Mouse (Mus musculus) hindbrain, embryonic 11.5 days (tissue): ENCODE measurements around the gene Usp48. TPM values are rescaled to one million over a fixed set of nuclear protein-coding genes. Genes with fewer than 3 reads are reported as not detected.

Experiments used
- ATAC-seq: fragments of 200-750 bp; cut with Nextera tagmentation; 2 replicates; pipeline ENCODE4 v1.8.0; 2017; ENCODE audit warnings: mild to moderate bottlenecking, moderate TSS enrichment, moderate library complexity; ENCODE audit not compliant: low FRiP score
- DNase-seq: peaks from one replicate; pipeline ENCODE4 v3.0.0-alpha.2; 2015; ENCODE audit warnings: low spot score
- H3K27ac ChIP-seq: fragments of 300-500 bp; sonication (generic); 2 replicates; pipeline ENCODE4 v1.5.1; 2014; ENCODE audit warnings: mild to moderate bottlenecking, low read depth, low read length
- H3K27me3 ChIP-seq: fragments of 300-500 bp; sonication (generic); 2 replicates; pipeline ENCODE4 v1.6.1; 2014; ENCODE audit warnings: mild to moderate bottlenecking, low read length, moderate library complexity, mixed read lengths; ENCODE audit not compliant: control insufficient read depth, insufficient read depth
- H3K36me3 ChIP-seq: fragments of 300-500 bp; sonication (generic); 2 replicates; pipeline ENCODE4 v1.6.1; 2014; ENCODE audit warnings: mild to moderate bottlenecking, low read length, moderate library complexity, mixed read lengths; ENCODE audit not compliant: control insufficient read depth, insufficient read depth
- H3K4me1 ChIP-seq: fragments of 300-500 bp; sonication (generic); replicated peaks from 2 replicates; pipeline ENCODE4 v1.6.1; 2014; ENCODE audit warnings: low read length, mixed read lengths; ENCODE audit not compliant: control insufficient read depth, insufficient read depth
- H3K4me2 ChIP-seq: fragments of 300-500 bp; sonication (generic); replicated peaks from 2 replicates; pipeline ENCODE4 v1.6.1; 2014; ENCODE audit warnings: mild to moderate bottlenecking, low read depth, low read length
- H3K4me3 ChIP-seq: fragments of 300-500 bp; sonication (generic); 2 replicates; pipeline ENCODE4 v1.5.1; 2014; ENCODE audit warnings: low read depth, low read length
- H3K9ac ChIP-seq: fragments of 300-500 bp; sonication (generic); 2 replicates; pipeline ENCODE4 v1.6.1; 2014; ENCODE audit warnings: low read depth, low read length
- H3K9me3 ChIP-seq: fragments of 300-500 bp; sonication (generic); 2 replicates; pipeline ENCODE4 v1.6.1; 2016; ENCODE audit warnings: low read length; ENCODE audit not compliant: control insufficient read depth
- WGBS: fragments of 180-500 bp; shearing (Covaris S2); extraction: QIAGEN DNeasy Blood & Tissue Kit; methylation state at CpG from one replicate; pipeline ENCODE4 v1.1.7; 2014; 5-methylcytosine and 5-hydroxymethylcytosine counted together
- polyA plus RNA-seq: library from polyadenylated mRNA; unstranded; fragments of >200 nt; fragmentation: Nextera tagmentation; extraction: Ambion mirVana; gene quantifications from 2 replicates; pipeline ENCODE4 v1.2.1, GENCODE M21; 2014

The Usp48 gene
- polyA plus RNA-seq, 1 experiment from 2014 or later = 84.8 TPM

GRCm38 (mm10) chr4:137597098-137597630, 3.6 kb downstream of the Usp48 start:
- DNase-seq (no peak), ATAC-seq (no peak)
- H3K27ac ChIP-seq = no peak overlapping the region
- no peaks in the 10 kb centered on the region; the same call in 1 of the 2 replicates for H3K4me1 ChIP-seq
- H3K9me3 ChIP-seq = no peaks in the 10 kb centered on the region
- no peak overlapping the region for H3K9ac ChIP-seq
- H3K4me2 ChIP-seq = no peak overlapping the region
- no peak overlapping the region for H3K4me3 ChIP-seq
- H3K27me3 ChIP-seq = no peaks in the 10 kb centered on the region
- 93% methylated on average over 4 of the region's 4 CpGs for WGBS
- H3K36me3 ChIP-seq = no peaks in the 10 kb centered on the region

- Histone ChIP-seq H3K9me3 (no peaks in the 10 kb centered on the region), H3K9ac (no peak overlapping the region), H3K4me3 (no peak overlapping the region), H3K27ac (no peak overlapping the region), H3K4me1 (no peaks in the 10 kb centered on the region; the same call in 1 of the 2 replicates), H3K36me3 (no peaks in the 10 kb centered on the region), H3K4me2 (no peak overlapping the region), H3K27me3 (no peaks in the 10 kb centered on the region)
- no peak for ATAC-seq
- DNase-seq = no peak
- 82% methylated on average over 5 of the region's 5 CpGs for WGBS
Observed at GRCm38 (mm10) chr4:137598577-137598976, 5.0 kb downstream of the Usp48 start.

GRCm38 (mm10) chr4:137603449-137604171, 10.1 kb downstream of the Usp48 start:
- Histone ChIP-seq H3K9ac (no peak overlapping the region), H3K4me1 (no peaks in the 10 kb centered on the region; the same call in 1 of the 2 replicates), H3K27ac (no peak overlapping the region), H3K4me2 (no peak overlapping the region), H3K9me3 (no peaks in the 10 kb centered on the region), H3K4me3 (no peak overlapping the region), H3K27me3 (no peaks in the 10 kb centered on the region), H3K36me3 (peaks cover 6% of the 10 kb centered on the region; the same call in 1 of the 2 replicates)
- no peak for ATAC-seq
- no peak for DNase-seq
- 84% methylated on average over 11 of the region's 11 CpGs for WGBS

- Histone ChIP-seq H3K27me3 (no peaks in the 10 kb centered on the region), H3K4me1 (no peaks in the 10 kb centered on the region), H3K27ac (no peak overlapping the region), H3K9me3 (no peaks in the 10 kb centered on the region), H3K4me2 (no peak overlapping the region), H3K9ac (no peak overlapping the region), H3K36me3 (peaks cover 9% of the 10 kb centered on the region), H3K4me3 (no peak overlapping the region)
- DNase-seq (no peak), ATAC-seq (no peak)
- WGBS = 92% methylated on average over 2 of the region's 2 CpGs
Observed at GRCm38 (mm10) chr4:137607023-137607422, 13.5 kb downstream of the Usp48 start.

- H3K4me2 ChIP-seq = no peak overlapping the region
- no peak overlapping the region for H3K27ac ChIP-seq
- H3K4me1 ChIP-seq = no peaks in the 10 kb centered on the region
- no peaks in the 10 kb centered on the region for H3K9me3 ChIP-seq
- H3K9ac ChIP-seq = no peak overlapping the region
- H3K27me3 ChIP-seq = no peaks in the 10 kb centered on the region
- 93% methylated on average over 7 of the region's 7 CpGs for WGBS
- DNase-seq (no peak), ATAC-seq (no peak)
- peaks cover 19% of the 10 kb centered on the region for H3K36me3 ChIP-seq
- H3K4me3 ChIP-seq = no peak overlapping the region
Observed at GRCm38 (mm10) chr4:137609281-137609680, 15.7 kb downstream of the Usp48 start.

- no peak overlapping the region for H3K4me2 ChIP-seq
- no peaks in the 10 kb centered on the region for H3K9me3 ChIP-seq
- DNase-seq (no peak), ATAC-seq (no peak)
- no peak overlapping the region for H3K4me3 ChIP-seq
- no peak overlapping the region for H3K27ac ChIP-seq
- no peak overlapping the region for H3K9ac ChIP-seq
- no peaks in the 10 kb centered on the region for H3K27me3 ChIP-seq
- WGBS = 90% methylated on average over 7 of the region's 7 CpGs
- H3K36me3 ChIP-seq = peaks cover 19% of the 10 kb centered on the region
- no peaks in the 10 kb centered on the region for H3K4me1 ChIP-seq
Observed at GRCm38 (mm10) chr4:137609702-137610101, 16.1 kb downstream of the Usp48 start.

- H3K4me2 ChIP-seq = no peak overlapping the region
- no peaks in the 10 kb centered on the region for H3K9me3 ChIP-seq
- WGBS = 88% methylated on average over 15 of the region's 15 CpGs
- no peaks in the 10 kb centered on the region for H3K27me3 ChIP-seq
- DNase-seq (no peak), ATAC-seq (no peak)
- no peak overlapping the region for H3K4me3 ChIP-seq
- no peaks in the 10 kb centered on the region for H3K4me1 ChIP-seq
- peaks cover 19% of the 10 kb centered on the region for H3K36me3 ChIP-seq
- H3K9ac ChIP-seq = no peak overlapping the region
- no peak overlapping the region for H3K27ac ChIP-seq
Observed at GRCm38 (mm10) chr4:137610256-137610655, 16.7 kb downstream of the Usp48 start.

- 94% methylated on average over 8 of the region's 8 CpGs for whole genome bisulfite sequencing
- Histone ChIP-seq H3K4me1 (no peaks in the 10 kb centered on the region), H3K4me2 (no peak overlapping the region), H3K27ac (no peak overlapping the region), H3K9ac (no peak overlapping the region), H3K4me3 (no peak overlapping the region), H3K27me3 (no peaks in the 10 kb centered on the region), H3K9me3 (no peaks in the 10 kb centered on the region), H3K36me3 (peaks cover 14% of the 10 kb centered on the region)
- no peak for ATAC-seq
- no peak for DNase-seq
Observed at GRCm38 (mm10) chr4:137622847-137623246, 29.3 kb downstream of the Usp48 start.
